Comparison of ENCODE assay signal across 10 mouse cellular contexts in the genomic region with DNA sequence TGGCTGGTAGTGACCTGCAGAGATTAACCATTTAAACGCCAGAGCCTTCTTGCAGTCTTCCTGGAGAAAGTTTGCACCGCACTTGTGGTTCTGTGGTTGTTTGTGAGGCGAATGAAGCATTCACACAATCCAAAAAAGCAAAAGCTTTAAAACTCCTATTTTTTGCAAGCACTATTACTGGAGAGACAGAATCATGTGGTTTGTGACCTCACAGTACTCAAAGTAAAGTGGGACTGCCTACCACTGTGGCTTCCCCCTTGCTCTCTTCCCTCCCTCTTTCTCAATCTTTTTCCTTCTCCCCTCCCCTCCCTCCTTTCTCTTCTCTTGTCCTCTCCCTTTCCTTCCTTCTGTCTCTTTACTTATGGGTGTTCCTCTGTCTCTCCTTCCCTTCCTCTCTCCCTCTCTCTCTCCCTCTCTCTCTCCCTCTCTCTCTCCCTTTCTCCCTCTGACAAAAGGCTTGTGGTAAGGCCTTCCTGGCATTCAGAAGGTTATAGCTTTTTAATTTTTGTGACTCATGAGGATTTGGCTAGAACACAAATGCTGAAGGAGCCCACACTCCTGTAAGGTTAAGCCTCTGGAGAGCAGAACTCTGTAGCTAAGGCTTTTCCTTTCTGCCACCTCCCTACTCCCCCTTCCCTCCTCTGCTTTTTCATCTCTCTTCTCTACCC. TPM values are rescaled to one million over a fixed set of nuclear protein-coding genes. Genes with fewer than 3 reads are reported as not detected.
DNase-seq lines count a peak whose midpoint lies in the region; ATAC-seq lines count a peak whose summit lies in the region.
"Had no signal": no experiment of that assay in that cellular context is flagged by ENCODE, and none has a peak within 500 bp of the region (broad histone marks: within the 10 kb centered on the region; RNA-seq: fewer than 3 reads in every experiment).

A gene (minus strand): TSS at position 290 of the 668 bp plus-strand sequence.

- H3K4me1 ChIP-seq in heart, embryonic 13.5 days, result peaks cover 7% of the 10 kb centered on the region; the same call in 1 of the 2 replicates
- H3K4me1 ChIP-seq in midbrain, embryonic 11.5 days (ENCODE audit: control insufficient read depth, insufficient read depth, low read length), result no peaks in the 10 kb centered on the region
- H3K4me1 ChIP-seq in midbrain, embryonic 13.5 days (replicated peaks), result peaks cover 13% of the 10 kb centered on the region; the same call in 1 of the 2 replicates

- no peak for ATAC-seq in heart, embryonic 13.5 days (ENCODE audit: extremely low read depth, insufficient number of reproducible peaks, low FRiP score, low TSS enrichment)
- ATAC-seq in midbrain, embryonic 11.5 days (ENCODE audit: low FRiP score), result no peak
- ATAC-seq in midbrain, embryonic 13.5 days, result no peak
- ATAC-seq in granulocyte monocyte progenitor cell, adult 5-6 weeks (replicated peaks; ENCODE audit: poor library complexity, severe bottlenecking), result peak; percentile 87
- ATAC-seq in monocyte, adult 5-6 weeks (replicated peaks; ENCODE audit: insufficient number of reproducible peaks, low FRiP score, low TSS enrichment, poor library complexity, severe bottlenecking), result no peak

- whole genome bisulfite sequencing in heart, embryonic 13.5 days, result 38% methylated on average over 3 of the region's 3 CpGs
- WGBS in midbrain, embryonic 11.5 days, result 20% methylated on average over 3 of the region's 3 CpGs
- WGBS in midbrain, embryonic 13.5 days, result 28% methylated on average over 3 of the region's 3 CpGs

- H3K9ac ChIP-seq in heart, embryonic 13.5 days, result peak within 1 kb of the TSS; percentile 19; the same call in 1 of the 2 replicates
- H3K9ac ChIP-seq in midbrain, embryonic 11.5 days (ENCODE audit: low read length), result no peak within 1 kb of the TSS
- H3K9ac ChIP-seq in midbrain, embryonic 13.5 days (replicated peaks), result no peak within 1 kb of the TSS

- no peaks in the 10 kb centered on the region for H3K9me3 ChIP-seq in heart, embryonic 13.5 days
- H3K9me3 ChIP-seq in midbrain, embryonic 11.5 days (ENCODE audit: control insufficient read depth, low read length), result no peaks in the 10 kb centered on the region
- no peaks in the 10 kb centered on the region for H3K9me3 ChIP-seq in midbrain, embryonic 13.5 days

- DNase-seq in heart, adult 8-10 months (ENCODE audit: low spot score), result no peak
- DNase-seq in midbrain, embryonic 11.5 days (ENCODE audit: low spot score, missing footprints), result peak; percentile 37
- no peak for DNase-seq in embryo, embryonic 10.5 days (ENCODE audit: low spot score)
- no peak for DNase-seq in c-Kit-positive CD71-positive TER-119-positive erythroid progenitor cells, embryonic 14.5 days (ENCODE audit: low spot score)
- DNase-seq: kidney, postnatal 36 days; thymus, adult 2 months had no signal

- no peak within 1 kb of the TSS for H3K27ac ChIP-seq in heart, embryonic 13.5 days (replicated peaks)
- no peak within 1 kb of the TSS for H3K27ac ChIP-seq in midbrain, embryonic 11.5 days (ENCODE audit: low read depth, low read length)
- H3K27ac ChIP-seq in midbrain, embryonic 13.5 days, result no peak within 1 kb of the TSS

- H3K4me3 ChIP-seq in heart, embryonic 13.5 days, result 0 out of 2 replicates have a peak within 1 kb of the TSS, but pooled peaks have one; percentile 2
- no peak within 1 kb of the TSS for H3K4me3 ChIP-seq in midbrain, embryonic 11.5 days (ENCODE audit: low read depth, low read length)
- H3K4me3 ChIP-seq in midbrain, embryonic 13.5 days (replicated peaks), result no peak within 1 kb of the TSS

- no peaks in the 10 kb centered on the region for H3K36me3 ChIP-seq in heart, embryonic 13.5 days
- H3K36me3 ChIP-seq in midbrain, embryonic 11.5 days (ENCODE audit: control insufficient read depth, insufficient read depth, low read length), result no peaks in the 10 kb centered on the region
- H3K36me3 ChIP-seq in midbrain, embryonic 13.5 days, result no peaks in the 10 kb centered on the region

- no peaks in the 10 kb centered on the region for H3K27me3 ChIP-seq in heart, embryonic 13.5 days (replicated peaks)
- H3K27me3 ChIP-seq in midbrain, embryonic 11.5 days (ENCODE audit: control insufficient read depth, insufficient read depth, low read length), result no peaks in the 10 kb centered on the region
- H3K27me3 ChIP-seq in midbrain, embryonic 13.5 days, result 0 out of 2 replicates have a peak, but pooled peaks cover 3% of the 10 kb centered on the region

- peak within 1 kb of the TSS; percentile 28 for H3K4me2 ChIP-seq in heart, embryonic 13.5 days
- no peak within 1 kb of the TSS for H3K4me2 ChIP-seq in midbrain, embryonic 11.5 days
- no peak within 1 kb of the TSS for H3K4me2 ChIP-seq in midbrain, embryonic 13.5 days (replicated peaks)

RNA-seq across cellular contexts. Expression of the gene that starts here (rescaled TPM):
- 0.21 and 0.27 TPM in 2 replicates for polyA plus RNA-seq in heart, embryonic 13.5 days (2015; fragmentation: Nextera tagmentation; extraction: Ambion mirVana)
- 1 to 10 TPM in 1 of 4 experiments, under 1 TPM in 3; 0.12 to 1.2 (median 0.51) TPM for total RNA-seq in heart, adult 8-10 months (2022)
- 0.46 and 0.81 TPM in 2 replicates for polyA plus RNA-seq in midbrain, embryonic 11.5 days (2014; fragmentation: Nextera tagmentation; extraction: Ambion mirVana)
- polyA plus RNA-seq in midbrain, embryonic 13.5 days (2015; fragmentation: Nextera tagmentation; extraction: Ambion mirVana), result 0.14 and 0.77 TPM in 2 replicates
- total RNA-seq in granulocyte monocyte progenitor cell, adult 5-6 weeks (2014; fragmentation: Nextera tagmentation), result 36.0 and 49.8 TPM in 2 replicates
- 7.9 and 12.3 TPM in 2 replicates for total RNA-seq in granulocyte monocyte progenitor cell, adult 5-6 weeks (2017)
- total RNA-seq in monocyte, adult 5-6 weeks (2017), result 14.8 to 50.7 TPM (median 16.8 TPM) in 3 replicates

Comparison
In these comparisons a context has a peak if more than half of its experiments do, and no peak if none do; other contexts are left out.
1. Peak in DNase-seq in midbrain, embryonic 11.5 days; RNA of the gene not detected or under 1 TPM.